Mouse (Mus musculus) hindbrain, embryonic 11.5 days (tissue): Measurements from ENCODE around the gene Pcsk4. TPM values are rescaled to one million over a fixed set of nuclear protein-coding genes. Genes with fewer than 3 reads are reported as not detected.

Experiments used
- ATAC-seq: fragments of 200-750 bp; cut with Nextera tagmentation; 2 replicates; pipeline ENCODE4 v1.8.0; 2017; ENCODE audit warnings: mild to moderate bottlenecking, moderate TSS enrichment, moderate library complexity; ENCODE audit not compliant: low FRiP score
- DNase-seq: peaks from one replicate; pipeline ENCODE4 v3.0.0-alpha.2; 2015; ENCODE audit warnings: low spot score
- H3K27ac ChIP-seq: fragments of 300-500 bp; sonication (generic); 2 replicates; pipeline ENCODE4 v1.5.1; 2014; ENCODE audit warnings: mild to moderate bottlenecking, low read depth, low read length
- H3K27me3 ChIP-seq: fragments of 300-500 bp; sonication (generic); 2 replicates; pipeline ENCODE4 v1.6.1; 2014; ENCODE audit warnings: mild to moderate bottlenecking, low read length, moderate library complexity, mixed read lengths; ENCODE audit not compliant: control insufficient read depth, insufficient read depth
- H3K36me3 ChIP-seq: fragments of 300-500 bp; sonication (generic); 2 replicates; pipeline ENCODE4 v1.6.1; 2014; ENCODE audit warnings: mild to moderate bottlenecking, low read length, moderate library complexity, mixed read lengths; ENCODE audit not compliant: control insufficient read depth, insufficient read depth
- H3K4me1 ChIP-seq: fragments of 300-500 bp; sonication (generic); replicated peaks from 2 replicates; pipeline ENCODE4 v1.6.1; 2014; ENCODE audit warnings: low read length, mixed read lengths; ENCODE audit not compliant: control insufficient read depth, insufficient read depth
- H3K4me2 ChIP-seq: fragments of 300-500 bp; sonication (generic); replicated peaks from 2 replicates; pipeline ENCODE4 v1.6.1; 2014; ENCODE audit warnings: mild to moderate bottlenecking, low read depth, low read length
- H3K4me3 ChIP-seq: fragments of 300-500 bp; sonication (generic); 2 replicates; pipeline ENCODE4 v1.5.1; 2014; ENCODE audit warnings: low read depth, low read length
- H3K9ac ChIP-seq: fragments of 300-500 bp; sonication (generic); 2 replicates; pipeline ENCODE4 v1.6.1; 2014; ENCODE audit warnings: low read depth, low read length
- H3K9me3 ChIP-seq: fragments of 300-500 bp; sonication (generic); 2 replicates; pipeline ENCODE4 v1.6.1; 2016; ENCODE audit warnings: low read length; ENCODE audit not compliant: control insufficient read depth
- WGBS: fragments of 180-500 bp; shearing (Covaris S2); extraction: QIAGEN DNeasy Blood & Tissue Kit; methylation state at CpG from one replicate; pipeline ENCODE4 v1.1.7; 2014; 5-methylcytosine and 5-hydroxymethylcytosine counted together
- polyA plus RNA-seq: library from polyadenylated mRNA; unstranded; fragments of >200 nt; fragmentation: Nextera tagmentation; extraction: Ambion mirVana; gene quantifications from 2 replicates; pipeline ENCODE4 v1.2.1, GENCODE M21; 2014

Gene Pcsk4
- polyA plus RNA-seq, 1 experiment from 2014 or later, result 1.8 TPM

DNA sequence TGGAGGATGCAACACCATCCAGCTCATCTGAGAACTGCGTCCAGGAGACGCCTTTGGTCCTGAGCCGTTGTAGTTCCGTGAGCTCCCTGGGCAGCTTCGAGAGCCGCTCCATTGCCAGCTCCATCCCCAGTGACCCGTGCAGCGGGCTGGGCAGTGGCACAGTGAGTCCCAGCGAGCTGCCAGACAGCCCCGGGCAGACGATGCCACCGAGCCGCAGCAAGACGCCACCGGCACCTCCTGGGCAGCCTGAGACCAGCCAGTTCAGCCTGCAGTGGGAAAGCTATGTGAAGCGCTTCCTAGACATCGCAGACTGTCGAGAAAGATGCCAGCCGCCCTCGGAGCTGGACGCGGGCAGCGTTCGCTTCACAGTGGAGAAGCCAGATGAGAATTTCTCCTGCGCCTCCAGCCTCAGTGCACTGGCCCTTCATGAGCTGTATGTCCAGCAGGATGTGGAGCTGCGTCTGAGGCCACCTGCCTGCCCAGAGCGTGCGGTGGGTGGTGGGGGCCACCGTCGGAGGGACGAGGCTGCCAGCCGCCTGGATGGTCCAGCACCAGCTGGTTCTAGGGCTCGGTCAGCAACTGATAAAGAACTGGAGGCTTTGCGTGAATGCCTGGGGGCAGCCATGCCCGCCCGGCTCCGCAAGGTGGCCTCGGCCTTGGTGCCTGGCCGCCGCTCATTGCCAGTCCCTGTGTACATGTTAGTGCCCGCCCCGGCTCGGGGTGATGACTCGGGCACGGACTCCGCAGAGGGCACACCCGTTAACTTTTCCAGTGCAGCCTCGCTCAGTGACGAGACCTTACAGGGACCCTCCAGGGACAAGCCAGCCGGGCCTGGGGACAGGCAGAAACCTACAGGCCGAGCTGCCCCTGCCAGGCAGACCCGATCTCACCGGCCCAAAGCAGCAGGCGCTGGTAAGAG lies 16.5 kb downstream of the Pcsk4 start:
- H3K36me3 ChIP-seq, result peaks cover 31% of the 10 kb centered on the region
- H3K4me2 ChIP-seq, result no peak overlapping the region
- H3K9me3 ChIP-seq, result no peaks in the 10 kb centered on the region
- H3K4me1 ChIP-seq, result peaks cover 6% of the 10 kb centered on the region; the same call in 1 of the 2 replicates
- ATAC-seq, result no peak
- H3K27me3 ChIP-seq, result peaks cover 27% of the 10 kb centered on the region
- no peak overlapping the region for H3K4me3 ChIP-seq
- H3K9ac ChIP-seq, result no peak overlapping the region
- H3K27ac ChIP-seq, result no peak overlapping the region
- no peak for DNase-seq
- 65% methylated on average over 54 of the region's 54 CpGs for WGBS

- Histone ChIP-seq H3K9ac (no peak overlapping the region), H3K9me3 (no peaks in the 10 kb centered on the region), H3K4me3 (no peak overlapping the region), H3K4me1 (peaks cover 6% of the 10 kb centered on the region; the same call in 1 of the 2 replicates), H3K4me2 (no peak overlapping the region), H3K27ac (no peak overlapping the region), H3K27me3 (peaks cover 27% of the 10 kb centered on the region), H3K36me3 (peaks cover 40% of the 10 kb centered on the region)
- ATAC-seq (no peak), DNase-seq (no peak)
- WGBS, result 86% methylated on average over 13 of the region's 16 CpGs
Measured at GRCm38 (mm10) chr10:80311560-80311959, 17.7 kb downstream of the Pcsk4 start.

- H3K4me3 ChIP-seq, result no peak overlapping the region
- 16% methylated on average over 25 of the region's 25 CpGs for WGBS
- H3K27ac ChIP-seq, result no peak overlapping the region
- peaks cover 11% of the 10 kb centered on the region for H3K4me1 ChIP-seq
- H3K9me3 ChIP-seq, result no peaks in the 10 kb centered on the region
- H3K27me3 ChIP-seq, result peaks cover 5% of the 10 kb centered on the region; the same call in 1 of the 2 replicates
- H3K9ac ChIP-seq, result no peak overlapping the region
- 0 out of 2 replicates have a peak overlapping the region, but pooled peaks have one; percentile 11 for H3K4me2 ChIP-seq
- DNase-seq, result no peak
- peaks cover 28% of the 10 kb centered on the region for H3K36me3 ChIP-seq
- no peak for ATAC-seq
Measured at GRCm38 (mm10) chr10:80304862-80305261, 24.4 kb downstream of the Pcsk4 start.

DNA sequence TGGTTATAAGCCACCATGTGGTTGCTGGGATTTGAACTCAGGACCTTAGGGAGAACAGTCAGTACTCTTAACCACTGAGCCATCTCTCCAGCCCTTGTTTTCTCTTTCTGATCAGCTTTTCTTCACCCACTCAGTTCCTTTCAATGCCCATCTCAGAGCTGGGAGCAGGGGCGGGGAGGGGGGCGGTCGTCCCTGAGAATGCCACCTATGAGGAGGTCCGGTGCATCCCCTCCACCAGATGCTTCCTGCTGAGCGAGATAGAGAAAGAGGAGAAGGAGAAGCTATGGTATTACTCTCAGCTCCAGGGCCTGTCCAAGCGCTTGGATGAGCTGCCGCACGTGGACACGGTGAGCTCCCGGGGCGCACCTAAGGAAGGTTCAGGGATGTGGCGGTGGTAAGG lies 24.8 kb downstream of the Pcsk4 start:
- no peak overlapping the region for H3K4me3 ChIP-seq
- peaks cover 11% of the 10 kb centered on the region for H3K4me1 ChIP-seq
- peaks cover 27% of the 10 kb centered on the region for H3K36me3 ChIP-seq
- H3K9ac ChIP-seq, result no peak overlapping the region
- H3K27me3 ChIP-seq, result peaks cover 5% of the 10 kb centered on the region; the same call in 1 of the 2 replicates
- no peak for ATAC-seq
- H3K9me3 ChIP-seq, result no peaks in the 10 kb centered on the region
- 0 out of 2 replicates have a peak overlapping the region, but pooled peaks have one; percentile 11 for H3K4me2 ChIP-seq
- WGBS, result 32% methylated on average over 12 of the region's 12 CpGs
- no peak overlapping the region for H3K27ac ChIP-seq
- no peak for DNase-seq

GRCm38 (mm10) chr10:80302471-80302881 lies 26.8 kb downstream of the Pcsk4 start:
- Histone ChIP-seq H3K4me1 (peaks cover 18% of the 10 kb centered on the region), H3K9me3 (no peaks in the 10 kb centered on the region), H3K36me3 (peaks cover 16% of the 10 kb centered on the region), H3K27ac (no peak overlapping the region), H3K4me3 (peak overlapping the region; percentile 66), H3K27me3 (peaks cover 5% of the 10 kb centered on the region; the same call in 1 of the 2 replicates), H3K4me2 (peak overlapping the region; percentile 63), H3K9ac (peak overlapping the region; percentile 97; the same call in 1 of the 2 replicates)
- 6% methylated on average over 9 of the region's 9 CpGs for WGBS
- DNase-seq, result no peak
- no peak for ATAC-seq

GRCm38 (mm10) chr10:80302082-80302355 lies 27.3 kb downstream of the Pcsk4 start:
- H3K4me3 ChIP-seq, result peak overlapping the region; percentile 66
- H3K27ac ChIP-seq, result no peak overlapping the region; the same call in 1 of the 2 replicates
- WGBS, result 51% methylated on average over 5 of the region's 5 CpGs

GRCm38 (mm10) chr10:80301256-80302081 lies 27.8 kb downstream of the Pcsk4 start:
- H3K9ac ChIP-seq, result peak overlapping the region; percentile 97
- H3K4me1 ChIP-seq, result peaks cover 24% of the 10 kb centered on the region
- H3K4me3 ChIP-seq, result peak overlapping the region; percentile 66
- H3K9me3 ChIP-seq, result no peaks in the 10 kb centered on the region
- ATAC-seq (peak; percentile 6; the same call in 1 of the 2 replicates), DNase-seq (no peak)
- H3K4me2 ChIP-seq, result peak overlapping the region; percentile 63
- 69% methylated on average over 10 of the region's 10 CpGs for WGBS
- peak overlapping the region; percentile 96 for H3K27ac ChIP-seq
- peaks cover 5% of the 10 kb centered on the region for H3K36me3 ChIP-seq
- H3K27me3 ChIP-seq, result peaks cover 5% of the 10 kb centered on the region; the same call in 1 of the 2 replicates

More at GRCm38 (mm10) chr10:80302082-80302355, 27.3 kb downstream of the Pcsk4 start:
- Histone ChIP-seq H3K27me3 (peaks cover 5% of the 10 kb centered on the region; the same call in 1 of the 2 replicates), H3K4me2 (peak overlapping the region; percentile 63), H3K36me3 (peaks cover 11% of the 10 kb centered on the region), H3K9ac (peak overlapping the region; percentile 97), H3K9me3 (no peaks in the 10 kb centered on the region), H3K4me1 (peaks cover 18% of the 10 kb centered on the region)
- no peak for DNase-seq
- ATAC-seq, result no peak

- H3K36me3 ChIP-seq, result peaks cover 5% of the 10 kb centered on the region; the same call in 1 of the 2 replicates
- ATAC-seq (peak; percentile 75), DNase-seq (peak; percentile 79)
- H3K4me1 ChIP-seq, result peaks cover 25% of the 10 kb centered on the region
- 9% methylated on average over 11 of the region's 11 CpGs for WGBS
- H3K27me3 ChIP-seq, result peaks cover 5% of the 10 kb centered on the region; the same call in 1 of the 2 replicates
- peak overlapping the region; percentile 96 for H3K27ac ChIP-seq
- peak overlapping the region; percentile 63 for H3K4me2 ChIP-seq
- peak overlapping the region; percentile 97 for H3K9ac ChIP-seq
- H3K4me3 ChIP-seq, result peak overlapping the region; percentile 66
- no peaks in the 10 kb centered on the region for H3K9me3 ChIP-seq
Measured at GRCm38 (mm10) chr10:80300672-80301181, 28.6 kb downstream of the Pcsk4 start.
